Mouse (Mus musculus) kidney, adult 2 months (tissue): ENCODE results near the gene 5430427O19Rik. TPM values are rescaled to one million over a fixed set of nuclear protein-coding genes. Genes with fewer than 3 reads are reported as not detected.
A peak's percentile ranks its signal among the peaks of the same experiment; 100 is the strongest.

ENCODE experiments used
- DNase-seq: peaks from one replicate; pipeline ENCODE4 v3.0.0; 2021
- H3K27ac ChIP-seq: fragments of 200-500 bp; 2 replicates; pipeline ENCODE4 v1.5.1; 2012; ENCODE audit warnings: low read depth, low read length, control low read depth, inconsistent platforms; ENCODE audit not compliant: insufficient read depth
- H3K27me3 ChIP-seq: fragments of 200-500 bp; replicated peaks from 2 replicates; pipeline ENCODE4 v1.6.1; 2012; ENCODE audit warnings: mild to moderate bottlenecking, moderate library complexity, low read length, inconsistent platforms; ENCODE audit not compliant: control insufficient read depth, insufficient read depth
- H3K36me3 ChIP-seq: fragments of 200-500 bp; 2 replicates; pipeline ENCODE4 v1.6.1; 2012; ENCODE audit warnings: mild to moderate bottlenecking, moderate library complexity, low read length, inconsistent platforms; ENCODE audit not compliant: control insufficient read depth, insufficient read depth
- H3K4me1 ChIP-seq: fragments of 200-500 bp; 2 replicates; pipeline ENCODE4 v1.6.1; 2011; ENCODE audit warnings: low read length; ENCODE audit not compliant: control insufficient read depth, insufficient read depth
- H3K4me3 ChIP-seq: fragments of 200-500 bp; 2 replicates; pipeline ENCODE4 v1.5.1; 2011; ENCODE audit warnings: mild to moderate bottlenecking, low read depth, low read length, control low read depth; ENCODE audit not compliant: insufficient read depth
- CTCF ChIP-seq: fragments of 200-500 bp; conservative IDR thresholded peaks from 2 replicates; pipeline ENCODE4 v1.5.1; 2011; ENCODE audit warnings: low read depth, mild to moderate bottlenecking, control low read depth, low read length, moderate library complexity, mixed read lengths; ENCODE audit not compliant: insufficient read depth, insufficient read length
- POLR2A ChIP-seq: fragments of 200-500 bp; IDR thresholded peaks from one replicate; pipeline ENCODE4 v1.6.1; 2011; ENCODE audit warnings: low read depth, low read length, control low read depth
- WGBS: fragments of 180-500 bp; shearing (Covaris S2); methylation state at CpG from one replicate; pipeline ENCODE4 v1.1.7; 2018; 5-methylcytosine and 5-hydroxymethylcytosine counted together
- polyA plus RNA-seq: library from polyadenylated mRNA; depleted of rRNA; stranded (reverse); fragments of >200 nt; gene quantifications from 2 replicates; pipeline ENCODE4 v1.2.3, GENCODE M21; 2012; rRNA removed

The 5430427O19Rik gene
- 0.05 and 0.08 TPM in 2 replicates for polyA plus RNA-seq

DNA sequence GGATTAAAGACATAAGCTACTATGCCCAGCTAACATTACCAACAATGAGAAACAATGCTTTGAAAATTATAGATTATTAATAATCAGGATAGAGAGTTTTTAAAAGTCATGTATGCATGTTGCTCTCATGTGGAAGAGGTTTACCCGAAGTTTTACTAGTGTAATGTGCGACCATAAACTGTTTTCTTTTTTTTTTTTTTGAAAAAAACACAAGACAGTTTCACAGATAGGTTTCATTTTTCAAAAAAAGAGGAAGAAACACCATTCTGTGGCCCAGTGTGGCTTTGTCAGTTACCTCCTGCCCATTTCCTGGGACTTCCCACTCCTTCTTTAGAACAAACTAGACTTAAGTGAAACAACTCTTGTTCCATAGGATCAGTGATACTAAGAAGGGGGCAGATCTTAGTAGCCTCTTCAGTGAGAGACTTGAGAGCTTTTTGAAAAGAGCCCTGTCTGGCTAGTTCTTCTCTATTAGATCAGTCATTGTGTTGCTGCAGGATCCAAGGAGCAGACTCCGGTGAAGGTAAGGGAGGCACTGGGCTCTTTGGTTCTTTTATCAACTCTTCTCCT, at the start of gene 5430427O19Rik:
Gene 5430427O19Rik, plus strand, starts transcription at position 441 of the 570 bp plus-strand sequence.
- 87% methylated on average over 3 of the region's 3 CpGs for WGBS

DNA sequence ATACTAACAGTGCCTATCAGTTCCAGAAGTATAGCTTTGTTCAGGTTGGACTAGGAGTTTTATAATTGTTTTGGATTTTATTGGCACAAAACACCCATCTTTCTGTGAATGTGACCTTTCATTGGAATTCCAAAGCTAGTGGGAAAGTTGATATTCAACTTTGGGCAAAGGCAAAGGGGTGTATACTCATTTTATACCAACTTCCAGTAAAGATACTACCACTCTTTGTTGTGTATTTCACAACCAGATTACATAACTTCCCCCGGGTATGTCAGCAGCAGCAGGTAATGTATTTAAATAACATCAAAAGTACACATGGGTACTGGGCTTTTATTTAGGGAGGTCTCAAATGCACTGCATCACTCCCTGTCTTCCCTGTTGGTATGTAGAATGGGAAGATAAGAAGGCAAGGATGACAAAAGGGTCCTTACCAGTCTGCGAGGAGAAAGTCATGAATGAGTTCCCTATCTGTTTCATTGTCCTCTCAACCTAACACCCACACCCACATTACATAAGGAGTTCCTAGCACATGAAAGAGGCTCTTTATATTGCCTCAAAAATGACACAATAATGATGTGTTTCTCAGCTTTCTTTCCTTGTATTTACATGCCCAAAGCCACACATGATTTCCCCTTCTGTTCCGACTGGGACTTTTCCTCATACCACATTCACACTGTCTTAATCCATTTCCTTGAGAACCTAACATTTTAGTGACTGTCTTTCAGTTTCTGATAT, 42.3 kb upstream of the 5430427O19Rik start:
- 56% methylated on average over 3 of the region's 3 CpGs for WGBS

More for the DNA sequence above, at the start of gene 5430427O19Rik:
- Histone ChIP-seq H3K4me1 (no peaks in the 10 kb centered on the region), H3K27me3 (no peaks in the 10 kb centered on the region), H3K27ac (no peak within 1 kb of the TSS), H3K36me3 (no peaks in the 10 kb centered on the region), H3K4me3 (no peak within 1 kb of the TSS)
- TF ChIP-seq CTCF = no peak
- TF ChIP-seq POLR2A = no peak
- no peak for DNase-seq

DNA sequence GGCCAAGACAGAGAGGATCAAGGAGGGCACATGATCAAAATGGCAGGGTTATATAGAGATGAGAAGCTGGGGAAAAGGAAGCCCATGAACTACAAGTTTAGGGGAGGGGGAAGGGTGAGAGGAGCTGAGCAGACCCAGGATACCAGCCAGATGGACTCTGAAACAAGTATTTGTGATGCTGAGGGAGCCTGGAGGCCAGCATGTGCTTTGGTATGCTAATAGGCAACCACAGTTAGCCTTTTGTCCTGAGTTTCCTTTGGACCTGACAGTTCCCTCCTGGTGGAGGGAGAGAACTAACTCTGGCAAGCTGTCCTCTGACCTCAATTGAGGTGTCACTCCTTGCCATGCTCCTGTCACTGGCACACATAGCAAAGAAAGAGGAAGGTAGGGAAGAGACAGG, 41.2 kb upstream of the 5430427O19Rik start:
- TF ChIP-seq POLR2A (no peak), CTCF (0 out of 2 replicates have a peak, but pooled peaks have one; percentile 9)
- peak; percentile 85 for DNase-seq
- Histone ChIP-seq H3K36me3 (no peaks in the 10 kb centered on the region), H3K27me3 (no peaks in the 10 kb centered on the region), H3K27ac (peak overlapping the region; percentile 99), H3K4me1 (peaks cover 8% of the 10 kb centered on the region; the same call in 1 of the 2 replicates), H3K4me3 (no peak overlapping the region)

More for the DNA sequence above, 42.3 kb upstream of the 5430427O19Rik start:
- Histone ChIP-seq H3K27ac (peak overlapping the region; percentile 99), H3K36me3 (no peaks in the 10 kb centered on the region), H3K4me3 (no peak overlapping the region), H3K27me3 (no peaks in the 10 kb centered on the region), H3K4me1 (peaks cover 8% of the 10 kb centered on the region; the same call in 1 of the 2 replicates)
- peak; percentile 60 for DNase-seq
- no peak for TF ChIP-seq CTCF
- no peak for TF ChIP-seq POLR2A

DNA sequence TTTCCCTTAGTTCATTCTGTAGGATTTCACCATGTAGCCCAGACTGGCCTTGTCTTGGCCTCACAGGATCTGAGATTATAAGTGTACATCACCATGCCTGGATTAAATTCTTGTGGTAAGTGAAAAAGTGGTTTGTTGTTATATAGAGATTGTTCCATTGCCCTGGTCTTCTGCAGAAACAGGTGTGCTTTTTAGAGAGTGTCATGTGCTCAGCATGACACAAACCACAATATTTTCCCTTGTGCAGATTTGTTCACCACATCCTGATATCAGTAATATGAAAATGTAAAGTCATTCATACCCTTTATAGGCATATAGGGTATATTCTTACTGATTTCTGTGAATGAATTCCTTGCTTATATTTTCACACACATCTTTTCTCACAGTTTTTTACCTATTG, 31.0 kb upstream of the 5430427O19Rik start:
- H3K27me3 ChIP-seq = no peaks in the 10 kb centered on the region
- no peaks in the 10 kb centered on the region for H3K36me3 ChIP-seq
- H3K27ac ChIP-seq = no peak overlapping the region
- TF ChIP-seq POLR2A = no peak
- no peak for TF ChIP-seq CTCF
- no peak for DNase-seq
- no peak overlapping the region for H3K4me3 ChIP-seq
- H3K4me1 ChIP-seq = no peaks in the 10 kb centered on the region

DNA sequence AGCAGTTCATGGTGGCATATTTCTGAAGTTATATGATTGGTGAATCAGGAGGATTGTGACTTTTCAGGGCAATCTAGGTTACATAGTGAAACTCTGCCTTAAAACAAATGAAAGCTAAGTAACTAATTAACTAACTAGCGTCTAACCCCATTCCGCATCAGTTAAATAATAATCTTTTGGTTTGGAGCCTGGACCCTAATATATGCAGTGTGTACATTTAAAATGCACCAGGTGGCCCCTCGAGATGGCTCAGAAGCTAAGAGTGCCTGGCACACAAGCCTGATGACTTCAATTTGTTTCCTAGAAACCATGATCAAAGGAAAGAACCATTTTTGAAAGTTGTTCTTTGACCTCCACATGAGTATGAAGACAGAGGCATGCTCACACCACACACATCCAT, 14.2 kb upstream of the 5430427O19Rik start:
- 21% methylated on average over 3 of the region's 3 CpGs for WGBS
- Histone ChIP-seq H3K27ac (peak overlapping the region; percentile 63; the same call in 1 of the 2 replicates), H3K27me3 (no peaks in the 10 kb centered on the region), H3K4me3 (no peak overlapping the region), H3K4me1 (no peaks in the 10 kb centered on the region), H3K36me3 (no peaks in the 10 kb centered on the region)
- peak; percentile 52 for DNase-seq
- no peak for TF ChIP-seq CTCF
- no peak for TF ChIP-seq POLR2A

DNA sequence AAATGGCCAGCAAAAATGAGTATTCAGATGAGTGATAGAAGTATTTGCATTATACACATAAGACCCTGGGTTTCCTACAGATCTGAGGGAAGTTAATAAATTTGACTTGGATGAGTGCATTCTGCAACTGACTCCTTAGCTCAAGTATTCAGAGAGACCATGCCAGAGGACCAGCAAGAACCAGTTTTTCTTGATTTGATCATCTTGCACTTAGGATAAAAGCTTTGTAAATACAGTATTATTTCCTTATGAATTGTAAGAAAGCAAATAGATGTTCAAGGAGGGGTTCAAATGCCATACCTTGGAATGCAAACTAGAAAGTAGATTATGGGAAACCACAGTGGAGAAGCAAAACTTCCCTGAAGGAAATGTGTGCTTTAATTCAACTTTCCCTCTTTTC, 13.0 kb upstream of the 5430427O19Rik start:
- DNase-seq = no peak
- TF ChIP-seq POLR2A (no peak), CTCF (no peak)
- H3K27me3 ChIP-seq = no peaks in the 10 kb centered on the region
- H3K4me1 ChIP-seq = no peaks in the 10 kb centered on the region
- no peaks in the 10 kb centered on the region for H3K36me3 ChIP-seq
- no peak overlapping the region for H3K27ac ChIP-seq
- no peak overlapping the region for H3K4me3 ChIP-seq

DNA sequence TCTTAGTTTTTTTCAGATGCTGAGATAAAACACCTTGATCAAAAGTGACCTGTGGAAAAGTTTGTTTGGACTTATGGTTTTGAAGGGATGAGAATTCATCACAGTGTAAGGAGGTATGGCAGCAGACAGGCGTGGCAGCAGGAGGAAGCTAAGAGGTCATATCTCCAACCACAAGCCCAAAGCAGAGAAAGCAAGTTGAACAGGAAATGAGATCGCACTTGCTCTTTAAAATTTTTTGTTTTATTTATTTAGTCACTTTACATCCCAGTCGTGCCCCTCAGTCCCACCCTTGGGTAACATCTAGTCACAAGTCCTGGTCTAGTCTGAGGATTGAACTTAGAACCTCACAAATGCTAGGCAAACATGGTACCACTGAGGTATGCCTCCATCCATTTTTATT, 2.1 kb upstream of the 5430427O19Rik start:
- Histone ChIP-seq H3K4me1 (no peaks in the 10 kb centered on the region), H3K27me3 (no peaks in the 10 kb centered on the region), H3K4me3 (no peak overlapping the region), H3K36me3 (no peaks in the 10 kb centered on the region), H3K27ac (no peak overlapping the region)
- WGBS = 48% methylated on average over 3 of the region's 3 CpGs
- TF ChIP-seq CTCF = no peak
- TF ChIP-seq POLR2A = no peak
- DNase-seq = no peak
